Comparison of ENCODE assay signal across 10 mouse cellular contexts in the genomic region with DNA sequence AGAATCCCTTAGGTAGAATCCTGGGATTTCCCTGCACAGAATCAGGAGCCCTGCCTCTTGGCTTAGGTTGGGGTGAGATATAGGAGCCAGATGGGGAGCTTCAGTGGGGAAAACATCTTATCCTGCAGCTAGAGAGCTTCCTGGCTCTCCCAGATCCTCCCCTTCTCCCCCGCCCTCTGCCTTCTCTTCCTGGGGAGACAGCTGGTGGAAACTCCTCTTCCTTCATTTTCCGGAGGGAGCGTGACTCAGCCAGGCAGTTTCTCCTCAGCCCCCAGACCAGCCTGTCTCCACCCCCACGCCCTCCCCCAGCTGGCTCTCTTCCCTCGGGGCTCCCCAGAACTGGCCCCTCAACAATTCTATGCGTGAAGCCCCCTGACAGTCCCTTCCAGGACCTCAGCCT. TPM values are rescaled to one million over a fixed set of nuclear protein-coding genes. Genes with fewer than 3 reads are reported as not detected.
DNase-seq lines count a peak whose midpoint lies in the region; ATAC-seq and TF ChIP-seq lines count a peak whose summit lies in the region.
"Had no signal": no experiment of that assay in that cellular context is flagged by ENCODE, and none has a peak within 500 bp of the region (broad histone marks: within the 10 kb centered on the region; RNA-seq: fewer than 3 reads in every experiment).

No protein-coding gene starts in this region.

- peaks cover 9% of the 10 kb centered on the region for H3K4me1 ChIP-seq in heart, adult 2 months (ENCODE audit: control insufficient read depth, insufficient read depth, low read length)
- peaks cover 7% of the 10 kb centered on the region for H3K4me1 ChIP-seq in limb, embryonic 11.5 days (ENCODE audit: control insufficient read depth, insufficient read depth, low read length)
- H3K4me1 ChIP-seq in cerebellum, adult 2 months (ENCODE audit: control insufficient read depth, insufficient read depth, low read length), result no peaks in the 10 kb centered on the region
- H3K4me1 ChIP-seq in thymus, adult 2 months (replicated peaks; ENCODE audit: control insufficient read depth, insufficient read depth, low read length), result no peaks in the 10 kb centered on the region

- no peak overlapping the region for H3K9ac ChIP-seq in heart, adult 2 months (ENCODE audit: low read depth, low read length)
- H3K9ac ChIP-seq in limb, embryonic 11.5 days (ENCODE audit: low read length), result no peak overlapping the region

- peak; percentile 45; the same call in 1 of the 2 replicates for TF ChIP-seq EP300 in heart, adult 2 months (IDR thresholded peaks at IDR 0.05; ENCODE audit: insufficient read depth, low read depth, low read length)

- TF ChIP-seq CTCF in heart, adult 2 months (IDR thresholded peaks at IDR 0.05), result no peak
- TF ChIP-seq CTCF in cerebellum, adult 2 months (IDR thresholded peaks at IDR 0.05; ENCODE audit: borderline replicate concordance, insufficient read depth, low read depth, low read length), result no peak
- no peak for TF ChIP-seq CTCF in thymus, adult 2 months (IDR thresholded peaks at IDR 0.05; ENCODE audit: borderline replicate concordance, control insufficient read depth, extremely low read depth, insufficient read depth, low read length, poor library complexity)

- 31% methylated on average over 6 of the region's 6 CpGs for WGBS in heart, adult 2 months
- WGBS in limb, embryonic 11.5 days, result 7% methylated on average over 6 of the region's 6 CpGs
- 36% methylated on average over 6 of the region's 6 CpGs for WGBS in cerebellum, adult 2 months
- WGBS in thymus, adult 2 months, result 79% methylated on average over 6 of the region's 6 CpGs

- no peak overlapping the region for H3K4me3 ChIP-seq in heart, adult 2 months
- H3K4me3 ChIP-seq in limb, embryonic 11.5 days (ENCODE audit: low read depth, low read length), result no peak overlapping the region
- no peak overlapping the region for H3K4me3 ChIP-seq in cerebellum, adult 2 months (replicated peaks; ENCODE audit: insufficient read depth, low read depth, low read length)
- H3K4me3 ChIP-seq in thymus, adult 2 months (ENCODE audit: control insufficient read depth, insufficient read depth, low read length), result no peak overlapping the region

- H3K27me3 ChIP-seq in heart, adult 2 months (ENCODE audit: control insufficient read depth, insufficient read depth, low read length), result no peaks in the 10 kb centered on the region
- H3K27me3 ChIP-seq in limb, embryonic 11.5 days (ENCODE audit: control insufficient read depth, insufficient read depth, low read length), result no peaks in the 10 kb centered on the region
- no peaks in the 10 kb centered on the region for H3K27me3 ChIP-seq in cerebellum, adult 2 months (ENCODE audit: control insufficient read depth, insufficient read depth, low read length)
- H3K27me3 ChIP-seq in thymus, adult 2 months (ENCODE audit: control insufficient read depth, insufficient read depth, low read length), result no peaks in the 10 kb centered on the region

- no peak overlapping the region for H3K27ac ChIP-seq in heart, adult 2 months
- H3K27ac ChIP-seq in limb, embryonic 11.5 days (replicated peaks; ENCODE audit: low read depth, low read length), result no peak overlapping the region
- H3K27ac ChIP-seq in cerebellum, adult 2 months (ENCODE audit: insufficient read depth, low read length), result no peak overlapping the region
- no peak overlapping the region for H3K27ac ChIP-seq in thymus, adult 2 months (ENCODE audit: control insufficient read depth, insufficient read depth, low read length)

- no peak for TF ChIP-seq POLR2A in heart, adult 2 months (IDR thresholded peaks at IDR 0.05; ENCODE audit: insufficient read depth, low read depth, low read length)
- TF ChIP-seq POLR2A in cerebellum, adult 2 months (IDR thresholded peaks at IDR 0.05; ENCODE audit: borderline replicate concordance, insufficient read depth, low read length), result no peak
- TF ChIP-seq POLR2A in thymus, adult 2 months (IDR thresholded peaks at IDR 0.05; ENCODE audit: control insufficient read depth, extremely low read depth, insufficient read depth, low read length, poor library complexity), result no peak

- no peaks in the 10 kb centered on the region for H3K79me2 ChIP-seq in heart, adult 2 months (replicated peaks; ENCODE audit: control insufficient read depth, insufficient read depth, low read length)

- no peaks in the 10 kb centered on the region for H3K36me3 ChIP-seq in heart, adult 2 months (ENCODE audit: control insufficient read depth, insufficient read depth, low read length)
- no peaks in the 10 kb centered on the region for H3K36me3 ChIP-seq in limb, embryonic 11.5 days (ENCODE audit: control insufficient read depth, insufficient read depth, low read length)
- H3K36me3 ChIP-seq in thymus, adult 2 months (ENCODE audit: control insufficient read depth, insufficient read depth, low read length), result no peaks in the 10 kb centered on the region
- H3K36me3 ChIP-seq: G1E had no signal

- DNase-seq in heart, adult 2 months, result peak in 1 of 2 experiments; percentile 30
- no peak for DNase-seq in heart, adult 9 months (ENCODE audit: low spot score in 2 of 2)
- DNase-seq in urinary bladder, postnatal 14 days (ENCODE audit: low spot score), result peak; percentile 57
- DNase-seq in urinary bladder, adult 2 months (ENCODE audit: low spot score), result no peak
- DNase-seq in limb, embryonic 11.5 days (ENCODE audit: low spot score), result no peak
- DNase-seq in cerebellum, adult 2 months, result no peak
- no peak for DNase-seq in thymus, adult 2 months
- DNase-seq: midbrain, embryonic 14.5 days had no signal

- no peaks in the 10 kb centered on the region for H3K9me3 ChIP-seq in limb, embryonic 11.5 days (ENCODE audit: control insufficient read depth, low read length)
- H3K9me3 ChIP-seq: G1E had no signal

- ATAC-seq in limb, embryonic 11.5 days (ENCODE audit: insufficient number of reproducible peaks, low FRiP score, low TSS enrichment, low read depth), result 0 out of 2 replicates have a peak, but pooled peaks have one; percentile 13
- ATAC-seq in inflammation-experienced regulatory T-cells, adult 6 months, result no peak

- no peak overlapping the region for H3K4me2 ChIP-seq in limb, embryonic 11.5 days (ENCODE audit: low read depth, severe bottlenecking)

- intact Hi-C loops in heart, adult 2 months (cut with DNase I), result no loop called here

RNA-seq across cellular contexts. Expression of a gene that starts 12.2 kb away (rescaled TPM):
- total RNA-seq in heart, adult 2 months (2021), result 10 to 100 TPM; 15.0 to 17.3 TPM
- polyA plus RNA-seq in heart, adult 2 months (2012; rRNA removed), result 11.7 and 12.7 TPM in 2 replicates
- 37.4 and 52.8 TPM in 2 replicates for polyA plus RNA-seq in urinary bladder, adult 2 months (2012; rRNA removed)
- polyA plus RNA-seq in limb, embryonic 11.5 days (2014; fragmentation: Nextera tagmentation; extraction: Ambion mirVana), result 2.2 and 2.4 TPM in 2 replicates
- polyA plus RNA-seq in inflammation-experienced regulatory T-cells, adult 6 months (2017; shearing (Covaris generic)), result 10 to 100 TPM in 2 of 3 experiments, 1 to 10 TPM in 1; 9.8 to 12.8 (median 11.9) TPM
- 34.9 and 41.8 TPM in 2 replicates for polyA plus RNA-seq in cerebellum, adult 2 months (2012; rRNA removed)
- 26.3 and 26.8 TPM in 2 replicates for polyA plus RNA-seq in thymus, adult 2 months (2012; rRNA removed)

RNA-seq across cellular contexts. Expression of a gene that starts 43.5 kb away (rescaled TPM):
- 100 to 1,000 TPM; 150 to 173 TPM for total RNA-seq in heart, adult 2 months (2021)
- 85.2 and 98.2 TPM in 2 replicates for polyA plus RNA-seq in heart, adult 2 months (2012; rRNA removed)
- 19.5 and 26.9 TPM in 2 replicates for polyA plus RNA-seq in urinary bladder, adult 2 months (2012; rRNA removed)
- polyA plus RNA-seq in limb, embryonic 11.5 days (2014; fragmentation: Nextera tagmentation; extraction: Ambion mirVana), result 4.4 and 5.1 TPM in 2 replicates
- polyA plus RNA-seq in inflammation-experienced regulatory T-cells, adult 6 months (2017; shearing (Covaris generic)), result 1 to 10 TPM in 2 of 3 experiments, under 1 TPM in 1; 0.99 to 1.9 (median 1.6) TPM
- 69.3 and 72.0 TPM in 2 replicates for polyA plus RNA-seq in cerebellum, adult 2 months (2012; rRNA removed)
- polyA plus RNA-seq in thymus, adult 2 months (2012; rRNA removed), result 10.9 and 14.2 TPM in 2 replicates
- total RNA-seq: G1E had no signal

RNA-seq across cellular contexts. Expression of a gene that starts 59.8 kb away (rescaled TPM):
- not detected for total RNA-seq in heart, adult 2 months (2021)
- polyA plus RNA-seq in heart, adult 2 months (2012; rRNA removed), result 0.44 and 0.62 TPM in 2 replicates
- 0.22 TPM in 2 replicates for polyA plus RNA-seq in urinary bladder, adult 2 months (2012; rRNA removed)
- polyA plus RNA-seq in limb, embryonic 11.5 days (2014; fragmentation: Nextera tagmentation; extraction: Ambion mirVana), result 0.16 TPM in 1 of 2 replicates, not detected in the other
- polyA plus RNA-seq in inflammation-experienced regulatory T-cells, adult 6 months (2017; shearing (Covaris generic)), result not detected
- polyA plus RNA-seq in cerebellum, adult 2 months (2012; rRNA removed), result 51.7 and 71.0 TPM in 2 replicates
- polyA plus RNA-seq in thymus, adult 2 months (2012; rRNA removed), result 0.04 and 0.05 TPM in 2 replicates
- total RNA-seq: G1E had no signal

Comparison
In these comparisons a context has a peak if more than half of its experiments do, and no peak if none do; other contexts are left out.
1. RNA of a gene that starts 59.8 kb away (polyA plus RNA-seq): 51.7 to 71.0 TPM in cerebellum, adult 2 months; 0.44 to 0.62 TPM in heart, adult 2 months, 0.22 TPM in urinary bladder, adult 2 months, 0.16 TPM in limb, embryonic 11.5 days, 0.04 to 0.05 TPM in thymus, adult 2 months and not detected in inflammation-experienced regulatory T-cells, adult 6 months; every median in the first group is over 10 times any median in the second.